Mouse (Mus musculus) neural tube, embryonic 11.5 days (tissue): Measurements from ENCODE around the gene Gatad2b. TPM values are rescaled to one million over a fixed set of nuclear protein-coding genes. Genes with fewer than 3 reads are reported as not detected.

Source experiments
- ATAC-seq: fragments of 200-750 bp; cut with Nextera tagmentation; 2 replicates; pipeline ENCODE4 v1.8.0; 2017; ENCODE audit warnings: moderate number of reproducible peaks, mild to moderate bottlenecking, moderate TSS enrichment, moderate library complexity; ENCODE audit not compliant: insufficient read depth, low FRiP score, low TSS enrichment
- DNase-seq: peaks from one replicate; pipeline ENCODE4 v3.0.0-alpha.2; 2015; ENCODE audit warnings: low spot score
- H3K27ac ChIP-seq: fragments of 300-500 bp; sonication (generic); 2 replicates; pipeline ENCODE4 v1.5.1; 2014; ENCODE audit warnings: low read depth, mild to moderate bottlenecking, low read length
- H3K27me3 ChIP-seq: fragments of 300-500 bp; sonication (generic); 2 replicates; pipeline ENCODE4 v1.6.1; 2014; ENCODE audit warnings: mild to moderate bottlenecking, low read length, mixed read lengths; ENCODE audit not compliant: control insufficient read depth, insufficient read depth
- H3K36me3 ChIP-seq: fragments of 300-500 bp; sonication (generic); 2 replicates; pipeline ENCODE4 v1.6.1; 2014; ENCODE audit warnings: mild to moderate bottlenecking, low read length, moderate library complexity, mixed read lengths; ENCODE audit not compliant: control insufficient read depth, insufficient read depth
- H3K4me1 ChIP-seq: fragments of 300-500 bp; sonication (generic); 2 replicates; pipeline ENCODE4 v1.6.1; 2014; ENCODE audit warnings: low read length, mixed read lengths; ENCODE audit not compliant: control insufficient read depth, insufficient read depth
- H3K4me2 ChIP-seq: fragments of 300-500 bp; sonication (generic); 2 replicates; pipeline ENCODE4 v1.6.1; 2014; ENCODE audit warnings: low read depth, mild to moderate bottlenecking, moderate library complexity
- H3K4me3 ChIP-seq: fragments of 300-500 bp; sonication (generic); 2 replicates; pipeline ENCODE4 v1.5.1; 2014; ENCODE audit warnings: low read depth, low read length
- H3K9ac ChIP-seq: fragments of 300-500 bp; sonication (generic); 2 replicates; pipeline ENCODE4 v1.6.1; 2014; ENCODE audit warnings: mild to moderate bottlenecking, low read length
- H3K9me3 ChIP-seq: fragments of 300-500 bp; sonication (generic); 2 replicates; pipeline ENCODE4 v1.6.1; 2016; ENCODE audit warnings: low read length; ENCODE audit not compliant: control insufficient read depth
- WGBS: fragments of 180-500 bp; shearing (Covaris S2); extraction: QIAGEN DNeasy Blood & Tissue Kit; methylation state at CpG from one replicate; pipeline ENCODE4 v1.1.7; 2014; 5-methylcytosine and 5-hydroxymethylcytosine counted together
- microRNA-seq: library from miRNA; unstranded; fragments of <30 nt; microRNA quantifications from one replicate; pipeline ENCODE4, GENCODE M21; 2016
- polyA plus RNA-seq: library from polyadenylated mRNA; unstranded; fragments of >200 nt; fragmentation: Nextera tagmentation; extraction: Ambion mirVana; gene quantifications from 2 replicates; pipeline ENCODE4 v1.2.1, GENCODE M21; 2014

Gatad2b gene
- polyA plus RNA-seq, 1 experiment from 2014 or later: 9.2 TPM

- H3K4me2 ChIP-seq: no peak overlapping the region
- H3K4me3 ChIP-seq: no peak overlapping the region
- ATAC-seq (no peak), DNase-seq (no peak)
- 86% methylated on average over 3 of the region's 3 CpGs for WGBS
- H3K27ac ChIP-seq: no peak overlapping the region
- no peak overlapping the region for H3K9ac ChIP-seq
- H3K36me3 ChIP-seq: peaks cover 22% of the 10 kb centered on the region
- no peaks in the 10 kb centered on the region for H3K27me3 ChIP-seq
- H3K9me3 ChIP-seq: no peaks in the 10 kb centered on the region
- H3K4me1 ChIP-seq: no peaks in the 10 kb centered on the region
Measured at GRCm38 (mm10) chr3:90404121-90404520, 111.1 kb downstream of the Gatad2b start.

DNA sequence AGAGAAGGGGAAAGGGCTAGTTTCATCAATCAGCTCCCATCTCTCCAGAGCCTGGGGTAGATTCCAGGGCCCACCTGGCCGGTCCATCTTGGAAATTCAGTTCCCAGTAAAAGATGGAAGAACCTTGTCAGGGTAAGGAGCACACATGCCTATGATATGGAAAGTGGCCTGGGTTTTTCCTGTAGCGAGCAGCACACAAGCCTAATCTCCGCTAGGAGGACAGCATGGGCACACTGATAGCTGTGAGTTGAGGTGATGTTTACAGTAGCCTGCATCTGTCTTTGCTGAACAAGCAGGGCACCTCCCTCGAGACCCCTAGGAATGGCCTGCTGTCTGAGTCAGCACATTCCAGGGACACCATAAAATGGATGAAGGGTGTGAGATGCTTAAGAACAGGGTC is 111.6 kb downstream of the Gatad2b start:
- H3K27ac ChIP-seq: no peak overlapping the region
- no peak overlapping the region for H3K9ac ChIP-seq
- whole genome bisulfite sequencing: 84% methylated on average over 4 of the region's 4 CpGs
- no peak for ATAC-seq
- H3K27me3 ChIP-seq: no peaks in the 10 kb centered on the region
- peaks cover 22% of the 10 kb centered on the region for H3K36me3 ChIP-seq
- no peaks in the 10 kb centered on the region for H3K4me1 ChIP-seq
- DNase-seq: no peak
- no peaks in the 10 kb centered on the region for H3K9me3 ChIP-seq
- H3K4me2 ChIP-seq: no peak overlapping the region
- no peak overlapping the region for H3K4me3 ChIP-seq

- Histone ChIP-seq H3K9me3 (no peaks in the 10 kb centered on the region), H3K4me2 (no peak overlapping the region), H3K27me3 (no peaks in the 10 kb centered on the region), H3K27ac (no peak overlapping the region), H3K36me3 (peaks cover 20% of the 10 kb centered on the region), H3K9ac (no peak overlapping the region), H3K4me3 (no peak overlapping the region), H3K4me1 (no peaks in the 10 kb centered on the region)
- ATAC-seq (no peak), DNase-seq (no peak)
- 89% methylated on average over 5 of the region's 5 CpGs for whole genome bisulfite sequencing
Measured at GRCm38 (mm10) chr3:90406414-90406813, 113.4 kb downstream of the Gatad2b start.

DNA sequence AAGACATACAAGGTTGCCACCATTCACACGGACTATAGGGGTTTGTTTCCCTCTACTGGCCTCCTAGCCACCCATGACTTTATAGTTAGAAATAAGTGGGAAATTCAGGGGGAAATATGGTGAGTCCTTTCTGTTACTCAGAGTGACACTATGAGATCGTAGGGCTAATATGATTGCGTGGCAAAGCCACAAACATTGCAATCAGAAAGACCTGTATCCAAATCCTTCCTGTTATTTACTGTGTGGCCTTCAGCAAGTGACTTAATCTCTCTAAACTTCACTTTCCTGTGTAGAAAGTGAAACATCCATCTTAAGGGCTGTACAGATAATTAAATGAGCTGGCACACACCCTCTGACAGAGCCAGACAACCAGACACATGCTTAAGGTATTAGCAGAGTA is 115.7 kb downstream of the Gatad2b start:
- DNase-seq (no peak), ATAC-seq (no peak)
- no peak overlapping the region for H3K4me2 ChIP-seq
- H3K4me1 ChIP-seq: no peaks in the 10 kb centered on the region
- no peak overlapping the region for H3K4me3 ChIP-seq
- H3K36me3 ChIP-seq: peaks cover 15% of the 10 kb centered on the region
- no peaks in the 10 kb centered on the region for H3K27me3 ChIP-seq
- WGBS: 90% methylated on average over 3 of the region's 3 CpGs
- no peaks in the 10 kb centered on the region for H3K9me3 ChIP-seq
- no peak overlapping the region for H3K27ac ChIP-seq
- no peak overlapping the region for H3K9ac ChIP-seq

DNA sequence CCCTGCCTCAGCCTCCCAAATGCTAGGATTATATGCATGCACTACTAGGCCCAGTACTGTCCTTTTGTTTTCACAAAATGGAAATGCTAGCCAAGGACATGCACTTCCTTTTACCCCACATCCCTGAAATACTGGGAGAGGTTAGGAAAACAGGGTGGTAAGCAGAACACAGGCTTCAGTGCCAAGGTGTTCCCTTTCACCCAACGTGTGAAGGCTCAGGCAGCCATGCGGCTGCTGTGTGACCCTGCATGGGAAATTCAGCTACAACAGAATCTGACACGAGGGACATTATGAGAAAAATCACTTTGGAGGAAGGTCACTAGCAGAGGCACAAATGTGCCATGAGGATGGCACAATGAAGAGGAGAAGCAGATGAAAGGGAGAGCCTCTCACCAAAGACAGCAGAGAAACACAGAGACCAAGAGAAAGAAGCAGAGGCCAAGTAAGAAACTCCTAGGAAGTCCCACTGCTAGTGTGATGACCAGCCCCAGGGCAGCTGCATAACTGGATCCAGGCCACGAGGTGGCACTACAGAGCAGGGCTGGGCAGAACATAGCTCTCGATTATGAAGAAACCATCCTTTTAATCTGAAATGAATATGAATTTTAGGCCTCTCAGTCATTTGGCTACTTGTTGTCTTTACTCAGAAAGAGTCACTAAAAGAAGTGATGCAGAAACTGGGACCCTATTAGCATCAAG is 119.5 kb downstream of the Gatad2b start:
- WGBS: 48% methylated on average over 5 of the region's 5 CpGs
- no peak overlapping the region for H3K4me2 ChIP-seq
- H3K27ac ChIP-seq: no peak overlapping the region
- ATAC-seq (no peak), DNase-seq (peak; percentile 65)
- no peak overlapping the region for H3K4me3 ChIP-seq
- no peaks in the 10 kb centered on the region for H3K9me3 ChIP-seq
- no peaks in the 10 kb centered on the region for H3K27me3 ChIP-seq
- no peaks in the 10 kb centered on the region for H3K4me1 ChIP-seq
- H3K9ac ChIP-seq: no peak overlapping the region
- H3K36me3 ChIP-seq: peaks cover 12% of the 10 kb centered on the region

DNA sequence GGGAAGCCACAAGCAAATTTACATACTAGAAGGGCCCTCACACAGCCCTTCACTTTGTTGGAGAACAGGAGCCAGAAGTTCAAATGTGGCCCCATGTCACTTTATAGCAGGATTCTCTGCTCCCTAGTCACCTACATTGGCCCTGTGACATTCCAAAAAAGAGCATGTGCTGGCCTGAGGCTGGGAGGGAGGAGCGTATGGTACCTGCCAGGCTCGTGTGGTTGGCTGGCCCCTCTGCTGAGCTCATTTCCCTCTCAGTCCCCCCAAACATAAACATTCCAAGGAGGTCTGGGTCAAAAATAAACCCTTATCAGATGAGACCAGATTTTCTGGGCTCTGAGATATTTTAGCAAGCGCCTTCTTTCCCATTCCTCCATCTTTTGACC is 120.0 kb downstream of the Gatad2b start:
- ATAC-seq (no peak), DNase-seq (no peak)
- WGBS: 75% methylated on average over 3 of the region's 3 CpGs
- H3K36me3 ChIP-seq: peaks cover 13% of the 10 kb centered on the region
- no peak overlapping the region for H3K4me3 ChIP-seq
- H3K4me2 ChIP-seq: no peak overlapping the region
- H3K27me3 ChIP-seq: no peaks in the 10 kb centered on the region
- H3K27ac ChIP-seq: no peak overlapping the region
- no peaks in the 10 kb centered on the region for H3K9me3 ChIP-seq
- no peaks in the 10 kb centered on the region for H3K4me1 ChIP-seq
- H3K9ac ChIP-seq: no peak overlapping the region

Small RNAs within 50 kb of the gene (microRNA-seq; reads per million reads assigned to microRNA genes)
- gene Mir7012: not detected

Other genes starting within 250 kb of the Gatad2b start
- 197 TPM in 2 replicates for gene 4933434E20Rik, start 241.5 kb upstream of the Gatad2b start, polyA plus RNA-seq
- gene Ubap2l, start 240.6 kb upstream of the Gatad2b start, polyA plus RNA-seq: 206 and 208 TPM in 2 replicates
- 509 and 535 TPM in 2 replicates for gene Tpm3, start 220.5 kb upstream of the Gatad2b start, polyA plus RNA-seq
- 0.41 and 0.66 TPM in 2 replicates for gene Nup210l, start 189.0 kb upstream of the Gatad2b start, polyA plus RNA-seq
- 1,223 and 1,277 TPM in 2 replicates for gene Rps27, start 79.5 kb upstream of the Gatad2b start, polyA plus RNA-seq
- gene Rab13, start 79.5 kb upstream of the Gatad2b start, polyA plus RNA-seq: 10.4 and 12.3 TPM in 2 replicates
- 92.3 and 92.4 TPM in 2 replicates for gene Jtb, start 61.6 kb upstream of the Gatad2b start, polyA plus RNA-seq
- 3.4 and 4.0 TPM in 2 replicates for gene Creb3l4, start 49.7 kb upstream of the Gatad2b start, polyA plus RNA-seq
- 50.6 and 51.4 TPM in 2 replicates for gene Slc39a1, start 45.0 kb upstream of the Gatad2b start, polyA plus RNA-seq
- 9.8 and 13.9 TPM in 2 replicates for gene Crtc2, start 39.0 kb upstream of the Gatad2b start, polyA plus RNA-seq
- 4.7 and 6.2 TPM in 2 replicates for gene Dennd4b, start 28.0 kb upstream of the Gatad2b start, polyA plus RNA-seq
- 11.6 and 14.1 TPM in 2 replicates for gene Slc27a3, start 96.8 kb downstream of the Gatad2b start, polyA plus RNA-seq
- gene Ints3, start 140.4 kb downstream of the Gatad2b start, polyA plus RNA-seq: 36.8 and 45.8 TPM in 2 replicates
- gene Npr1, start 172.7 kb downstream of the Gatad2b start, polyA plus RNA-seq: 3.1 and 3.5 TPM in 2 replicates
- gene Ilf2, start 182.9 kb downstream of the Gatad2b start, polyA plus RNA-seq: 333 and 341 TPM in 2 replicates
- 77.3 and 77.7 TPM in 2 replicates for gene Snapin, start 197.9 kb downstream of the Gatad2b start, polyA plus RNA-seq
- 133 and 134 TPM in 2 replicates for gene Chtop, start 216.3 kb downstream of the Gatad2b start, polyA plus RNA-seq
- gene S100a1, start 221.2 kb downstream of the Gatad2b start, polyA plus RNA-seq: 4.6 and 8.4 TPM in 2 replicates
- 11.2 and 12.7 TPM in 2 replicates for gene S100a13, start 221.3 kb downstream of the Gatad2b start, polyA plus RNA-seq
- not detected in 2 replicates for gene S100a14, start 233.7 kb downstream of the Gatad2b start, polyA plus RNA-seq
- 39.2 and 40.0 TPM in 2 replicates for gene S100a16, start 244.1 kb downstream of the Gatad2b start, polyA plus RNA-seq